Mouse (Mus musculus): Measurements from ENCODE around the gene Slc22a14. TPM values are rescaled to one million over a fixed set of nuclear protein-coding genes. Genes with fewer than 3 reads are reported as not detected.

The Slc22a14 gene
- polyA plus RNA-seq, 1 experiment from 2014 or later, result not detected

- WGBS, result 73% methylated on average over 13 of the region's 13 CpGs
- H3K36me3 ChIP-seq, result no peaks in the 10 kb centered on the region
- H3K4me3 ChIP-seq, result no peak overlapping the region
- no peak overlapping the region for H3K4me2 ChIP-seq (replicated peaks)
- H3K4me1 ChIP-seq, result no peaks in the 10 kb centered on the region
- no peaks in the 10 kb centered on the region for H3K27me3 ChIP-seq
- no peak overlapping the region for H3K9ac ChIP-seq
- H3K27ac ChIP-seq, result no peak overlapping the region
- no peak for ATAC-seq (ENCODE audit: insufficient number of reproducible peaks, insufficient read depth, low FRiP score, low TSS enrichment)
- H3K9me3 ChIP-seq, result no peaks in the 10 kb centered on the region
Measured at GRCm38 (mm10) chr9:119146098-119146770, 219.1 kb downstream of the Slc22a14 start.

GRCm38 (mm10) chr9:119145638-119146037 is 219.7 kb downstream of the Slc22a14 start:
- H3K9me3 ChIP-seq, result no peaks in the 10 kb centered on the region
- 55% methylated on average over 6 of the region's 6 CpGs for WGBS
- H3K27ac ChIP-seq, result no peak overlapping the region
- no peaks in the 10 kb centered on the region for H3K27me3 ChIP-seq
- no peak overlapping the region for H3K4me3 ChIP-seq
- H3K4me2 ChIP-seq (replicated peaks), result no peak overlapping the region
- no peaks in the 10 kb centered on the region for H3K36me3 ChIP-seq
- no peaks in the 10 kb centered on the region for H3K4me1 ChIP-seq
- ATAC-seq (ENCODE audit: insufficient number of reproducible peaks, insufficient read depth, low FRiP score, low TSS enrichment), result no peak
- no peak overlapping the region for H3K9ac ChIP-seq

GRCm38 (mm10) chr9:119145137-119145536 is 220.2 kb downstream of the Slc22a14 start:
- H3K4me3 ChIP-seq, result no peak overlapping the region
- H3K9me3 ChIP-seq, result no peaks in the 10 kb centered on the region
- no peak overlapping the region for H3K4me2 ChIP-seq (replicated peaks)
- H3K9ac ChIP-seq, result no peak overlapping the region
- H3K4me1 ChIP-seq, result no peaks in the 10 kb centered on the region
- no peaks in the 10 kb centered on the region for H3K27me3 ChIP-seq
- no peak for ATAC-seq (ENCODE audit: insufficient number of reproducible peaks, insufficient read depth, low FRiP score, low TSS enrichment)
- no peaks in the 10 kb centered on the region for H3K36me3 ChIP-seq
- no peak overlapping the region for H3K27ac ChIP-seq
- WGBS, result 57% methylated on average over 10 of the region's 10 CpGs

- H3K9ac ChIP-seq, result no peak overlapping the region
- H3K27me3 ChIP-seq, result no peaks in the 10 kb centered on the region
- WGBS, result 82% methylated on average over 8 of the region's 8 CpGs
- no peak overlapping the region for H3K27ac ChIP-seq
- H3K4me3 ChIP-seq, result no peak overlapping the region
- H3K4me1 ChIP-seq, result no peaks in the 10 kb centered on the region
- H3K36me3 ChIP-seq, result no peaks in the 10 kb centered on the region
- no peaks in the 10 kb centered on the region for H3K9me3 ChIP-seq
- H3K4me2 ChIP-seq (replicated peaks), result no peak overlapping the region
- ATAC-seq (ENCODE audit: insufficient number of reproducible peaks, insufficient read depth, low FRiP score, low TSS enrichment), result no peak
Measured at GRCm38 (mm10) chr9:119144696-119145095, 220.7 kb downstream of the Slc22a14 start.

GRCm38 (mm10) chr9:119143372-119143771 is 222.0 kb downstream of the Slc22a14 start:
- ATAC-seq (ENCODE audit: insufficient number of reproducible peaks, insufficient read depth, low FRiP score, low TSS enrichment), result no peak
- WGBS, result 68% methylated on average over 9 of the region's 9 CpGs
- H3K9ac ChIP-seq, result no peak overlapping the region

GRCm38 (mm10) chr9:119142066-119142465 is 223.3 kb downstream of the Slc22a14 start:
- Histone ChIP-seq H3K27me3 (no peaks in the 10 kb centered on the region), H3K4me3 (no peak overlapping the region), H3K36me3 (no peaks in the 10 kb centered on the region), H3K9ac (no peak overlapping the region), H3K4me2 (replicated peaks) (no peak overlapping the region), H3K4me1 (no peaks in the 10 kb centered on the region), H3K27ac (no peak overlapping the region), H3K9me3 (no peaks in the 10 kb centered on the region)
- ATAC-seq (ENCODE audit: insufficient number of reproducible peaks, insufficient read depth, low FRiP score, low TSS enrichment), result no peak
- 79% methylated on average over 5 of the region's 5 CpGs for WGBS

More at GRCm38 (mm10) chr9:119143372-119143771, 222.0 kb downstream of the Slc22a14 start:
- H3K4me3 ChIP-seq, result no peak overlapping the region
- no peaks in the 10 kb centered on the region for H3K27me3 ChIP-seq
- no peak overlapping the region for H3K4me2 ChIP-seq (replicated peaks)
- H3K9me3 ChIP-seq, result no peaks in the 10 kb centered on the region
- no peaks in the 10 kb centered on the region for H3K4me1 ChIP-seq
- H3K27ac ChIP-seq, result no peak overlapping the region
- H3K36me3 ChIP-seq, result no peaks in the 10 kb centered on the region

GRCm38 (mm10) chr9:119138836-119139235 is 226.5 kb downstream of the Slc22a14 start:
- H3K36me3 ChIP-seq, result no peaks in the 10 kb centered on the region
- no peak overlapping the region for H3K9ac ChIP-seq
- H3K9me3 ChIP-seq, result no peaks in the 10 kb centered on the region
- no peak overlapping the region for H3K27ac ChIP-seq
- ATAC-seq (ENCODE audit: insufficient number of reproducible peaks, insufficient read depth, low FRiP score, low TSS enrichment), result no peak
- no peaks in the 10 kb centered on the region for H3K27me3 ChIP-seq
- 85% methylated on average over 2 of the region's 2 CpGs for WGBS
- H3K4me1 ChIP-seq, result no peaks in the 10 kb centered on the region
- no peak overlapping the region for H3K4me2 ChIP-seq (replicated peaks)
- H3K4me3 ChIP-seq, result no peak overlapping the region

- H3K4me1 ChIP-seq, result no peaks in the 10 kb centered on the region; the same call in 1 of the 2 replicates
- no peak overlapping the region for H3K4me2 ChIP-seq (replicated peaks)
- no peak overlapping the region for H3K27ac ChIP-seq
- H3K27me3 ChIP-seq, result no peaks in the 10 kb centered on the region
- H3K36me3 ChIP-seq, result no peaks in the 10 kb centered on the region
- H3K9ac ChIP-seq, result no peak overlapping the region
- no peak overlapping the region for H3K4me3 ChIP-seq
- no peak for ATAC-seq (ENCODE audit: insufficient number of reproducible peaks, insufficient read depth, low FRiP score, low TSS enrichment)
- no peaks in the 10 kb centered on the region for H3K9me3 ChIP-seq
- WGBS, result 66% methylated on average over 5 of the region's 5 CpGs
Measured at GRCm38 (mm10) chr9:119130692-119131091, 234.7 kb downstream of the Slc22a14 start.

- 77% methylated on average over 12 of the region's 12 CpGs for WGBS
- H3K27me3 ChIP-seq, result no peaks in the 10 kb centered on the region
- H3K36me3 ChIP-seq, result no peaks in the 10 kb centered on the region
- ATAC-seq (ENCODE audit: insufficient number of reproducible peaks, insufficient read depth, low FRiP score, low TSS enrichment), result no peak
- no peak overlapping the region for H3K4me2 ChIP-seq (replicated peaks)
- no peak overlapping the region for H3K9ac ChIP-seq
- H3K27ac ChIP-seq, result no peak overlapping the region
- no peaks in the 10 kb centered on the region for H3K9me3 ChIP-seq
- H3K4me1 ChIP-seq, result no peaks in the 10 kb centered on the region; the same call in 1 of the 2 replicates
- no peak overlapping the region for H3K4me3 ChIP-seq
Measured at GRCm38 (mm10) chr9:119128436-119129181, 236.7 kb downstream of the Slc22a14 start.

GRCm38 (mm10) chr9:119122596-119123369 is 242.6 kb downstream of the Slc22a14 start:
- no peaks in the 10 kb centered on the region for H3K36me3 ChIP-seq
- ATAC-seq (ENCODE audit: insufficient number of reproducible peaks, insufficient read depth, low FRiP score, low TSS enrichment), result no peak

GRCm38 (mm10) chr9:119120168-119120560 is 245.2 kb downstream of the Slc22a14 start:
- Histone ChIP-seq H3K27ac (no peak overlapping the region), H3K4me2 (replicated peaks) (no peak overlapping the region), H3K4me1 (0 out of 2 replicates have a peak, but pooled peaks cover 3% of the 10 kb centered on the region), H3K36me3 (no peaks in the 10 kb centered on the region), H3K9ac (no peak overlapping the region), H3K4me3 (no peak overlapping the region), H3K27me3 (no peaks in the 10 kb centered on the region), H3K9me3 (no peaks in the 10 kb centered on the region)
- 73% methylated on average over 3 of the region's 3 CpGs for WGBS
- no peak for ATAC-seq (ENCODE audit: insufficient number of reproducible peaks, insufficient read depth, low FRiP score, low TSS enrichment)

More at GRCm38 (mm10) chr9:119122596-119123369, 242.6 kb downstream of the Slc22a14 start:
- Histone ChIP-seq H3K4me3 (no peak overlapping the region), H3K4me1 (0 out of 2 replicates have a peak, but pooled peaks cover 3% of the 10 kb centered on the region), H3K27ac (no peak overlapping the region), H3K9ac (no peak overlapping the region), H3K4me2 (replicated peaks) (no peak overlapping the region), H3K9me3 (no peaks in the 10 kb centered on the region), H3K27me3 (no peaks in the 10 kb centered on the region)
- 77% methylated on average over 18 of the region's 18 CpGs for WGBS

Data from embryonic facial prominence, embryonic 12.5 days (tissue).